Mouse (Mus musculus) ES-E14 (cell line): ENCODE measurements around the gene Cbfa2t2.

Experiments used
- CHD2 ChIP-seq: IDR thresholded peaks from 2 replicates; pipeline ENCODE4 v1.6.1; 2014; ENCODE audit warnings: mild to moderate bottlenecking, low read depth, low read length, inconsistent platforms
- HCFC1 ChIP-seq: IDR thresholded peaks from 2 replicates; pipeline ENCODE4 v1.6.1; 2012; ENCODE audit warnings: low read length, inconsistent platforms, borderline replicate concordance; ENCODE audit not compliant: insufficient read depth
- MAFK ChIP-seq: IDR thresholded peaks from 2 replicates; pipeline ENCODE4 v1.6.1; 2014; ENCODE audit warnings: mild to moderate bottlenecking, low read depth, low read length, inconsistent platforms; ENCODE audit not compliant: insufficient read depth

GRCm38 (mm10) chr2:154433391-154433790 lies 2.9 kb upstream of the Cbfa2t2 start:
- TF ChIP-seq HCFC1 (no peak), MAFK (no peak), CHD2 (no peak)
